7 mouse cellular contexts compared by ENCODE assay signal in the genomic region with DNA sequence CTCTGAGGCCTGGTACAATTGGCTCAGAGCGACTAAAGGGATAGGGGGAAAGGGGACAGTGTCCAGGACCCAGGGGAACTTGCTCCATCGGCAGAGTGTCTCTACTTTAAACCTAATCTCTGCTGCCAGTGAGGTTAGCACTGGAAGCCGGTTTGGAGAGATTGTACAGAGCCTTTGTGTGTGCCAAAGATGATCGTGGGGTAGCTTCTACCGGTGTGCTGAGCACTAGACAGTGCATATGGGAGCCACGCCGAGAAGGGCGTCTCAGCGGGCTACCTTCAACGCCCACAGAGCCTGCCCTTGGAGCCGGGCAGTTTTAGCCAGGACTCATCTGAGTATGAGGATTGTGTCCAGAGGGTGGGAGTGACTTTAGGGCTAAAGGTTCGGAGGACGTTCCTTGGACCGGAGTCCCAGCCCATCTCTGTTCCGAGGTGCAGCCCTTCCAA. TPM values are rescaled to one million over a fixed set of nuclear protein-coding genes. Genes with fewer than 3 reads are reported as not detected.
DNase-seq lines count a peak whose midpoint lies in the region; ATAC-seq and TF ChIP-seq lines count a peak whose summit lies in the region.

No protein-coding gene starts in this region.

- ATAC-seq in liver, embryonic 11.5 days (replicated peaks; ENCODE audit: low FRiP score), result no peak
- peak; percentile 31 for ATAC-seq in forebrain, embryonic 11.5 days (replicated peaks; ENCODE audit: low FRiP score)
- ATAC-seq in limb, embryonic 12.5 days (ENCODE audit: insufficient number of reproducible peaks, insufficient read depth, low FRiP score, low TSS enrichment, low read depth), result no peak

- H3K4me2 ChIP-seq in liver, embryonic 11.5 days, result peak overlapping the region; percentile 83
- peak overlapping the region; percentile 83 for H3K4me2 ChIP-seq in forebrain, embryonic 11.5 days (ENCODE audit: low read depth, low read length, severe bottlenecking)
- peak overlapping the region; percentile 89 for H3K4me2 ChIP-seq in limb, embryonic 12.5 days

- H3K27me3 ChIP-seq in liver, embryonic 11.5 days (replicated peaks; ENCODE audit: control insufficient read depth, insufficient read depth, low read length), result peaks cover 75% of the 10 kb centered on the region
- no peaks in the 10 kb centered on the region for H3K27me3 ChIP-seq in forebrain, embryonic 11.5 days (ENCODE audit: control insufficient read depth, insufficient read depth, low read length)
- H3K27me3 ChIP-seq in limb, embryonic 12.5 days, result peaks cover 35% of the 10 kb centered on the region; the same call in 1 of the 2 replicates

- no peak for DNase-seq in liver, embryonic 11.5 days (ENCODE audit: low spot score)
- no peak for DNase-seq in liver
- no peak for DNase-seq in forebrain, embryonic 11.5 days (ENCODE audit: low spot score)
- DNase-seq in cerebellum, adult 11 months, result no peak
- no peak for DNase-seq in cerebellum, adult 9-10 months

- H3K36me3 ChIP-seq in liver, embryonic 11.5 days (ENCODE audit: control insufficient read depth, insufficient read depth, low read length), result no peaks in the 10 kb centered on the region
- no peaks in the 10 kb centered on the region for H3K36me3 ChIP-seq in forebrain, embryonic 11.5 days (ENCODE audit: control insufficient read depth, insufficient read depth, low read length)
- H3K36me3 ChIP-seq in limb, embryonic 12.5 days, result no peaks in the 10 kb centered on the region

- peak overlapping the region; percentile 66 for H3K4me3 ChIP-seq in liver, embryonic 11.5 days (ENCODE audit: low read depth, low read length)
- H3K4me3 ChIP-seq in forebrain, embryonic 11.5 days (ENCODE audit: low read depth, low read length), result peak overlapping the region; percentile 74
- H3K4me3 ChIP-seq in limb, embryonic 12.5 days (replicated peaks), result peak overlapping the region; percentile 83
- peak overlapping the region; percentile 60 for H3K4me3 ChIP-seq in olfactory bulb, adult 2 months (ENCODE audit: insufficient read depth, low read depth, low read length)

- WGBS in liver, embryonic 11.5 days, result 3% methylated on average over 15 of the region's 15 CpGs
- 0% methylated on average over 15 of the region's 15 CpGs for WGBS in forebrain, embryonic 11.5 days
- WGBS in limb, embryonic 12.5 days, result 3% methylated on average over 15 of the region's 15 CpGs
- WGBS in olfactory bulb, adult 2 months, result 9% methylated on average over 15 of the region's 15 CpGs

- no peak overlapping the region for H3K9ac ChIP-seq in liver, embryonic 11.5 days (ENCODE audit: low read depth, low read length)
- peak overlapping the region; percentile 89 for H3K9ac ChIP-seq in forebrain, embryonic 11.5 days (ENCODE audit: low read length)
- H3K9ac ChIP-seq in limb, embryonic 12.5 days (replicated peaks), result peak overlapping the region; percentile 91

- H3K9me3 ChIP-seq in liver, embryonic 11.5 days (ENCODE audit: control insufficient read depth, low read length), result no peaks in the 10 kb centered on the region
- no peaks in the 10 kb centered on the region for H3K9me3 ChIP-seq in forebrain, embryonic 11.5 days (ENCODE audit: control insufficient read depth, low read length)
- no peaks in the 10 kb centered on the region for H3K9me3 ChIP-seq in limb, embryonic 12.5 days

- no peak; the same call in 1 of the 2 replicates for TF ChIP-seq POLR2A in olfactory bulb, adult 2 months (IDR thresholded peaks at IDR 0.05; ENCODE audit: insufficient read depth, low read depth, low read length)

- H3K4me1 ChIP-seq in liver, embryonic 11.5 days (replicated peaks; ENCODE audit: control insufficient read depth, insufficient read depth, low read length), result peaks cover 43% of the 10 kb centered on the region
- peaks cover 31% of the 10 kb centered on the region for H3K4me1 ChIP-seq in forebrain, embryonic 11.5 days (replicated peaks; ENCODE audit: control insufficient read depth, insufficient read depth, low read length)
- H3K4me1 ChIP-seq in limb, embryonic 12.5 days (replicated peaks), result peaks cover 66% of the 10 kb centered on the region
- H3K4me1 ChIP-seq in olfactory bulb, adult 2 months (ENCODE audit: control insufficient read depth, insufficient read depth, low read length), result peaks cover 53% of the 10 kb centered on the region

- no peak for TF ChIP-seq CTCF in olfactory bulb, adult 2 months (IDR thresholded peaks at IDR 0.05; ENCODE audit: insufficient read depth, low read depth, low read length)

- H3K27ac ChIP-seq in liver, embryonic 11.5 days (ENCODE audit: low read depth, low read length), result no peak overlapping the region; the same call in 1 of the 2 replicates
- H3K27ac ChIP-seq in forebrain, embryonic 11.5 days (ENCODE audit: low read depth, low read length), result peak overlapping the region; percentile 88
- H3K27ac ChIP-seq in limb, embryonic 12.5 days, result peak overlapping the region; percentile 96
- no peak overlapping the region; the same call in 1 of the 2 replicates for H3K27ac ChIP-seq in olfactory bulb, adult 2 months (ENCODE audit: insufficient read depth, low read depth, low read length)

RNA-seq across cellular contexts. Expression of a gene that starts 0.7 kb away (rescaled TPM):
- 2.6 TPM in 2 replicates for polyA plus RNA-seq in liver, embryonic 11.5 days (2014; fragmentation: Nextera tagmentation; extraction: Ambion mirVana)
- polyA plus RNA-seq in forebrain, embryonic 11.5 days (2014; fragmentation: Nextera tagmentation; extraction: Ambion mirVana), result 10.5 and 12.4 TPM in 2 replicates
- 8.7 and 12.0 TPM in 2 replicates for polyA plus RNA-seq in limb, embryonic 12.5 days (2016; fragmentation: Nextera tagmentation; extraction: Ambion mirVana)
- polyA plus RNA-seq in olfactory bulb, adult 2 months (2012; ENCODE audit: insufficient read depth, insufficient read length, low replicate concordance, missing spikeins), result not detected in 2 replicates

RNA-seq across cellular contexts. Expression of a gene that starts 35.7 kb away (rescaled TPM):
- 13.3 and 14.6 TPM in 2 replicates for polyA plus RNA-seq in liver, embryonic 11.5 days (2014; fragmentation: Nextera tagmentation; extraction: Ambion mirVana)
- polyA plus RNA-seq in forebrain, embryonic 11.5 days (2014; fragmentation: Nextera tagmentation; extraction: Ambion mirVana), result 37.8 and 40.2 TPM in 2 replicates
- 51.9 and 54.9 TPM in 2 replicates for polyA plus RNA-seq in limb, embryonic 12.5 days (2016; fragmentation: Nextera tagmentation; extraction: Ambion mirVana)
- not detected in 2 replicates for polyA plus RNA-seq in olfactory bulb, adult 2 months (2012; ENCODE audit: insufficient read depth, insufficient read length, low replicate concordance, missing spikeins)

Comparison
In these comparisons a context has a peak if more than half of its experiments do, and no peak if none do; other contexts are left out.
1. H3K27ac ChIP-seq: peak in forebrain, embryonic 11.5 days (single experiment) and limb, embryonic 12.5 days (single experiment); none in liver, embryonic 11.5 days (single experiment) and olfactory bulb, adult 2 months (single experiment).
2. RNA of a gene that starts 35.7 kb away (polyA plus RNA-seq): 51.9 to 54.9 TPM in limb, embryonic 12.5 days, 37.8 to 40.2 TPM in forebrain, embryonic 11.5 days and 13.3 to 14.6 TPM in liver, embryonic 11.5 days; not detected in olfactory bulb, adult 2 months; every median in the first group is over 10 times any median in the second.
3. Peak in every context shown above with its lines, with median percentiles within 50 percentile points of each other: H3K4me2 ChIP-seq and H3K4me3 ChIP-seq.